Mouse (Mus musculus): ENCODE measurements at regions not wholly inside any gene's neighbourhood (a gene's known extent, or its start where the extent isn't known, plus 50 kb on each side); places are given as distances from the start of the nearest gene placed in this dataset.

DNA sequence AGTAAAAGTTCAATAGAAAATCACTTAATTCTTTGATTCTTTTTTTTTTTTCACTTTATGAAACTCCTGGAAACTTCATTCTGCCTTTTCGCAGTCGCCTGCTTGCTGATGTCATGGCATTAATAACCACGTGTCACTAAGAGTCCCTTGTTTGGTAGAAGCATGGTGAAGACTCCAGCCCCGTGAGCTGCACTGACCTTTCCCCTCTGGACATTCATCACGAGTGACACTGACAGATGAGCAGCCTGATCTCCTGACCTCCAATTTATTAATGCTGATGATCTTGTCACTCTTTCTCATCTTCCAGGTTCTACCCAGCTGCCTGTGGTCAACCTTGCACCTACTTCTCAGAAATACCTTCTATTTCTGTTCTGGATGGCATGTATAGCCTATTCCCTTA lies 867.1 kb upstream of the Slit2 start:
- Histone ChIP-seq H3K4me3 (ENCODE audit: low read depth, low read length) (no peak overlapping the region), H3K36me3 (ENCODE audit: control insufficient read depth, insufficient read depth, low read length) (no peaks in the 10 kb centered on the region), H3K4me2 (ENCODE audit: low read depth, low read length, severe bottlenecking) (no peak overlapping the region), H3K4me1 (replicated peaks; ENCODE audit: control insufficient read depth, insufficient read depth, low read length) (no peaks in the 10 kb centered on the region), H3K27ac (ENCODE audit: low read depth, low read length) (no peak overlapping the region), H3K9me3 (ENCODE audit: control insufficient read depth, low read length) (no peaks in the 10 kb centered on the region), H3K9ac (ENCODE audit: low read length) (no peak overlapping the region), H3K27me3 (ENCODE audit: control insufficient read depth, insufficient read depth, low read length) (no peaks in the 10 kb centered on the region)
- no peak for ATAC-seq (replicated peaks; ENCODE audit: low FRiP score)
- DNase-seq (ENCODE audit: low spot score), result no peak
- WGBS, result 72% methylated on average over 5 of the region's 5 CpGs

GRCm38 (mm10) chr5:47095703-47096102 lies 887.2 kb upstream of the Slit2 start:
- Histone ChIP-seq H3K4me3 (ENCODE audit: low read depth, low read length) (no peak overlapping the region), H3K27me3 (ENCODE audit: control insufficient read depth, insufficient read depth, low read length) (no peaks in the 10 kb centered on the region), H3K27ac (ENCODE audit: low read depth, low read length) (no peak overlapping the region), H3K9ac (ENCODE audit: low read length) (no peak overlapping the region), H3K4me1 (replicated peaks; ENCODE audit: control insufficient read depth, insufficient read depth, low read length) (no peaks in the 10 kb centered on the region), H3K9me3 (ENCODE audit: control insufficient read depth, low read length) (no peaks in the 10 kb centered on the region), H3K4me2 (ENCODE audit: low read depth, low read length, severe bottlenecking) (no peak overlapping the region), H3K36me3 (ENCODE audit: control insufficient read depth, insufficient read depth, low read length) (no peaks in the 10 kb centered on the region)
- DNase-seq (ENCODE audit: low spot score) (no peak), ATAC-seq (replicated peaks; ENCODE audit: low FRiP score) (no peak)

- H3K4me1 ChIP-seq (replicated peaks; ENCODE audit: control insufficient read depth, insufficient read depth, low read length), result no peaks in the 10 kb centered on the region
- H3K9me3 ChIP-seq (ENCODE audit: control insufficient read depth, low read length), result no peaks in the 10 kb centered on the region
- no peak overlapping the region for H3K27ac ChIP-seq (ENCODE audit: low read depth, low read length)
- no peaks in the 10 kb centered on the region for H3K36me3 ChIP-seq (ENCODE audit: control insufficient read depth, insufficient read depth, low read length)
- no peak for ATAC-seq (replicated peaks; ENCODE audit: low FRiP score)
- no peak overlapping the region for H3K9ac ChIP-seq (ENCODE audit: low read length)
- DNase-seq (ENCODE audit: low spot score), result no peak
- no peak overlapping the region for H3K4me3 ChIP-seq (ENCODE audit: low read depth, low read length)
- no peak overlapping the region for H3K4me2 ChIP-seq (ENCODE audit: low read depth, low read length, severe bottlenecking)
- no peaks in the 10 kb centered on the region for H3K27me3 ChIP-seq (ENCODE audit: control insufficient read depth, insufficient read depth, low read length)
- 36% methylated on average over 3 of the region's 3 CpGs for WGBS
Measured at GRCm38 (mm10) chr5:47052942-47053341, 930.0 kb upstream of the Slit2 start.

DNA sequence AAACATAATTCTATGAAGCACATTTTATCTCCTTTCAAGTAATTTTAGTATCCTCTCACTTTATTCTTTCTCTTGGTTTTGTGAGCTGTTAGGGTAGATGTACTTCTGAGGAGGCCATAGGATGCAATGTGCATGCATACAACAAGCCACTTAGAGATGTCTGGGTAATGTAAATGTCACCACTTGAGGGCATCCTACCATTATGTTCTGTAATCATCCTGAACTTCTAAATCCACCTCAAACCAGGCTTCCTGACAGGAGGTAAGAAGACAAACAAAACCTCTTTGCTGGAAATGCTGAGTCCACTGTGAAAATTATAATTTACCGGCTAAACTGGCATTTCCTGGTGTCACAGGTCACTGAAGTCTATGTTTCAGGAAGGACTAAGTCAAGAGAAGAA lies 946.2 kb upstream of the Slit2 start:
- WGBS, result 53% methylated on average over 1 of the region's 1 CpGs
- Histone ChIP-seq H3K9me3 (ENCODE audit: control insufficient read depth, low read length) (no peaks in the 10 kb centered on the region), H3K4me2 (ENCODE audit: low read depth, low read length, severe bottlenecking) (no peak overlapping the region), H3K36me3 (ENCODE audit: control insufficient read depth, insufficient read depth, low read length) (no peaks in the 10 kb centered on the region), H3K9ac (ENCODE audit: low read length) (no peak overlapping the region), H3K27ac (ENCODE audit: low read depth, low read length) (no peak overlapping the region), H3K27me3 (ENCODE audit: control insufficient read depth, insufficient read depth, low read length) (no peaks in the 10 kb centered on the region), H3K4me1 (replicated peaks; ENCODE audit: control insufficient read depth, insufficient read depth, low read length) (no peaks in the 10 kb centered on the region), H3K4me3 (ENCODE audit: low read depth, low read length) (no peak overlapping the region)
- DNase-seq (ENCODE audit: low spot score), result no peak
- ATAC-seq (replicated peaks; ENCODE audit: low FRiP score), result no peak

GRCm38 (mm10) chr5:47034021-47034420 lies 948.9 kb upstream of the Slit2 start:
- H3K36me3 ChIP-seq (ENCODE audit: control insufficient read depth, insufficient read depth, low read length), result no peaks in the 10 kb centered on the region
- no peak for ATAC-seq (replicated peaks; ENCODE audit: low FRiP score)
- no peaks in the 10 kb centered on the region for H3K9me3 ChIP-seq (ENCODE audit: control insufficient read depth, low read length)
- H3K27me3 ChIP-seq (ENCODE audit: control insufficient read depth, insufficient read depth, low read length), result no peaks in the 10 kb centered on the region
- no peaks in the 10 kb centered on the region for H3K4me1 ChIP-seq (replicated peaks; ENCODE audit: control insufficient read depth, insufficient read depth, low read length)
- H3K9ac ChIP-seq (ENCODE audit: low read length), result no peak overlapping the region
- 73% methylated on average over 7 of the region's 7 CpGs for WGBS
- no peak overlapping the region for H3K4me3 ChIP-seq (ENCODE audit: low read depth, low read length)
- no peak overlapping the region for H3K4me2 ChIP-seq (ENCODE audit: low read depth, low read length, severe bottlenecking)
- no peak for DNase-seq (ENCODE audit: low spot score)
- no peak overlapping the region for H3K27ac ChIP-seq (ENCODE audit: low read depth, low read length)

GRCm38 (mm10) chr5:47014351-47014750 lies 968.6 kb upstream of the Slit2 start:
- Histone ChIP-seq H3K4me2 (ENCODE audit: low read depth, low read length, severe bottlenecking) (no peak overlapping the region), H3K27ac (ENCODE audit: low read depth, low read length) (no peak overlapping the region), H3K27me3 (ENCODE audit: control insufficient read depth, insufficient read depth, low read length) (no peaks in the 10 kb centered on the region), H3K9me3 (ENCODE audit: control insufficient read depth, low read length) (no peaks in the 10 kb centered on the region), H3K4me3 (ENCODE audit: low read depth, low read length) (no peak overlapping the region), H3K4me1 (replicated peaks; ENCODE audit: control insufficient read depth, insufficient read depth, low read length) (no peaks in the 10 kb centered on the region), H3K9ac (ENCODE audit: low read length) (no peak overlapping the region), H3K36me3 (ENCODE audit: control insufficient read depth, insufficient read depth, low read length) (no peaks in the 10 kb centered on the region)
- ATAC-seq (replicated peaks; ENCODE audit: low FRiP score) (no peak; the same call in 1 of the 2 replicates), DNase-seq (ENCODE audit: low spot score) (peak; percentile 64)

DNA sequence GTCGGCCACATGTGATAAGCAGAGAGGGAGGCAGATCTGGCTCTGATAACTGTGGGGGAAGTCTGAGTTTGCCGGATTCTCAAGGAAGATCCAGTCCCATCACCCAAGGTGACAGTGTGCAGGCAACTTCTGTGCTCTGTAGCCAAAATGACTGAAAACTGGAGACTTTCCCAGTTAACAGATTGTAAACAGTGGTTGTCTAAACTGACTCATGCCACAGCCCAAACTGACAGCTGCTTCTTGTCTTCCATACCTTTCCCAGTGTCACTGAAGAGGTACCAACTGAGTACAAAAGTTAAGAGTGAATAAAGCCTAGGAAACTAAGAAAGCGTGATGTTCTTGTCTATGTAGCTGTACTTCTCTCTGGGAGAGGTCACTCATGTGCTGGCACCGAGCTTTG lies 990.4 kb upstream of the Slit2 start:
- no peaks in the 10 kb centered on the region for H3K27me3 ChIP-seq (ENCODE audit: control insufficient read depth, insufficient read depth, low read length)
- no peaks in the 10 kb centered on the region for H3K9me3 ChIP-seq (ENCODE audit: control insufficient read depth, low read length)
- no peaks in the 10 kb centered on the region for H3K4me1 ChIP-seq (replicated peaks; ENCODE audit: control insufficient read depth, insufficient read depth, low read length)
- no peak overlapping the region for H3K4me2 ChIP-seq (ENCODE audit: low read depth, low read length, severe bottlenecking)
- WGBS, result 83% methylated on average over 4 of the region's 4 CpGs
- H3K36me3 ChIP-seq (ENCODE audit: control insufficient read depth, insufficient read depth, low read length), result no peaks in the 10 kb centered on the region
- H3K9ac ChIP-seq (ENCODE audit: low read length), result no peak overlapping the region
- H3K27ac ChIP-seq (ENCODE audit: low read depth, low read length), result no peak overlapping the region
- DNase-seq (ENCODE audit: low spot score) (no peak), ATAC-seq (replicated peaks; ENCODE audit: low FRiP score) (no peak)
- no peak overlapping the region for H3K4me3 ChIP-seq (ENCODE audit: low read depth, low read length)

- H3K27ac ChIP-seq (ENCODE audit: low read depth, low read length), result no peak overlapping the region
- H3K27me3 ChIP-seq (ENCODE audit: control insufficient read depth, insufficient read depth, low read length), result no peaks in the 10 kb centered on the region
- no peaks in the 10 kb centered on the region for H3K36me3 ChIP-seq (ENCODE audit: control insufficient read depth, insufficient read depth, low read length)
- ATAC-seq (replicated peaks; ENCODE audit: low FRiP score) (no peak), DNase-seq (ENCODE audit: low spot score) (no peak)
- H3K4me3 ChIP-seq (ENCODE audit: low read depth, low read length), result no peak overlapping the region
- no peak overlapping the region for H3K4me2 ChIP-seq (ENCODE audit: low read depth, low read length, severe bottlenecking)
- WGBS, result 94% methylated on average over 2 of the region's 2 CpGs
- no peak overlapping the region for H3K9ac ChIP-seq (ENCODE audit: low read length)
- H3K9me3 ChIP-seq (ENCODE audit: control insufficient read depth, low read length), result no peaks in the 10 kb centered on the region
- no peaks in the 10 kb centered on the region for H3K4me1 ChIP-seq (replicated peaks; ENCODE audit: control insufficient read depth, insufficient read depth, low read length)
Measured at GRCm38 (mm10) chr5:46986519-46986918, 996.4 kb upstream of the Slit2 start.

DNA sequence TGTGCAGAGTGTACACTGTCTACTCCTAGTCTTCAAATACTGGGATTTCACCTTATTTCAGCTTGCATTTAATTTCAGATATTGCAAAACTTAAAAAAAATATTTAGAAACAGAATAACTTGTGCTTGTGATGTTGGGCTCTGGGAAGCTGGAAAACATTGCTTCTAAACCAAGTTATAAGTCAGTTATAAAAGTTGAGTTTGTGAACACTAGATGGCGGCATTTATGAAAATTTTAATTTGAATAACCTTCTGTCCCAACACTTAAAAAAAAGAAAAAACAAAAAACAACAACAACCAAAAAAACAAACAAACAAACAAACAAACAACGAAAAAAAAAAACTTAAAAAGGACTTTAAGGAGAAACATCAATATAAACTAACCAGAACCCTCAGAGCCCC lies 1002.6 kb upstream of the Slit2 start:
- WGBS, result 86% methylated on average over 2 of the region's 2 CpGs
- ATAC-seq (replicated peaks; ENCODE audit: low FRiP score) (no peak), DNase-seq (ENCODE audit: low spot score) (no peak)
- H3K27me3 ChIP-seq (ENCODE audit: control insufficient read depth, insufficient read depth, low read length), result no peaks in the 10 kb centered on the region
- H3K27ac ChIP-seq (ENCODE audit: low read depth, low read length), result no peak overlapping the region
- H3K4me1 ChIP-seq (replicated peaks; ENCODE audit: control insufficient read depth, insufficient read depth, low read length), result no peaks in the 10 kb centered on the region
- H3K4me3 ChIP-seq (ENCODE audit: low read depth, low read length), result no peak overlapping the region
- H3K36me3 ChIP-seq (ENCODE audit: control insufficient read depth, insufficient read depth, low read length), result no peaks in the 10 kb centered on the region
- H3K9ac ChIP-seq (ENCODE audit: low read length), result no peak overlapping the region
- no peak overlapping the region for H3K4me2 ChIP-seq (ENCODE audit: low read depth, low read length, severe bottlenecking)
- no peaks in the 10 kb centered on the region for H3K9me3 ChIP-seq (ENCODE audit: control insufficient read depth, low read length)
